Mouse (Mus musculus): Measurements from ENCODE around the gene Rapgef5.

DNA sequence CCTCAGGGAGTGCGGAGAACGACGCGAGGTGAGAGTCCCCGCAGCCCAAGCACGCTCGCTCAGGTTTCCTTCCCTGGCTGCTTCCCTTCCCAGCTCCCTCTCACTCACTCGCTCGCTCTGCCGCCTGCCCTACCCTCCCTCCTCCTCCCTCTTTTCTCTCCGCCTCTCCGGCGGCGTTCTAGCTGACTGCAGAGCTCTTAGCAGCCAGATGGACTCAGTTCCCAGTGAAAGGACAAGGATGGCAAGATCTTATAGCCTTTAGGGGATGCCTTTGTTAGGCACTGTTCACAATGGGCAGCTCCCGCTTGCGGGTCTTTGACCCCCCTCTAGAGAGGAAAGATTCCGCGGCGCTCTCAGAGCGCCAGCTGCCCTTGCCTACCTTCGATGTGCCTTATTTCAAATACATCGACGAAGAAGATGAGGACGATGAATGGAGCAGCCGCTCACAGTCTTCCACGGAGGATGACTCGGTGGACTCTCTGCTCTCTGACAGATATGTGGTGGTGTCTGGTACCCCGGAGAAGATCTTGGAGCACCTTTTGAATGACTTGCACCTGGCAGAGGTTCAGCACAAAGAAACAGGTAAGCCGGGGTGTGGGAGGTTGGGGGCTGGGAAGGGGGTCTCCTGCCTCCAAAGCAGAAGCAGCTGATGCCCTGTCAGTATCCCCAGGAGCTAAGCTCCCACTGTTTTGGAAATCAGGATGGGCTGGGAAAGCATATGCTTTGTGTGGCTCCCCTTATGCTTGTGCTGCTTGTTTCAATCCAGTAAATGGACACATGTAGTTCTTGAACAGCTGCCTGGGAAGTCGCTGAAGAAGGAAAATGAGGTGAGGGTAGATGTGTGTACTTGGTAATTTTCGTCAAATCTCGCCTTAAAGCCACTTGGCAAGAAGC is 172.6 kb downstream of the Rapgef5 start:
- TF ChIP-seq CTCF (IDR thresholded peaks at IDR 0.05 in 2 of 3, conservative IDR thresholded peaks at IDR 0.05 in 1 of 3; ENCODE audit: control insufficient read depth in 1 of 3, insufficient read depth in 1 of 3, low read depth in 2 of 3, low read length in 3 of 3, poor library complexity in 1 of 3, severe bottlenecking in 1 of 3) (no peak), MEF2A (IDR thresholded peaks at IDR 0.05; ENCODE audit: extremely low read depth, insufficient replicate concordance, low read depth, low read length, poor library complexity, severe bottlenecking) (no peak), HCFC1 (IDR thresholded peaks at IDR 0.05; ENCODE audit: low read depth, low read length) (no peak)

Data from MEL (cell line).